Mouse (Mus musculus) left cerebral cortex, adult 18-20 months (tissue): ENCODE results near the gene BC051142. TPM values are rescaled to one million over a fixed set of nuclear protein-coding genes. Genes with fewer than 3 reads are reported as not detected.
"Not testable (repeated sequence)": the region's sequence is repeated elsewhere in the genome, so short reads cannot be mapped to it uniquely, and the experiment has no call there.

Source experiments
- DNase-seq, 2 experiments: peaks; one replicate each; pipeline ENCODE4 v3.0.0; 2021 to 2022; ENCODE audit warnings: low spot score in 2 of 2, mixed read lengths in 1 of 2
- total RNA-seq, 2 experiments: library from RNA; stranded (reverse); gene quantifications; 2 replicates each; pipeline ENCODE4 v1.2.3; 2021

Gene BC051142
- total RNA-seq, 2 experiments from 2014 or later: 2.1 to 4.4 TPM

- DNase-seq: not testable (repeated sequence)
Observed at GRCm38 (mm10) chr17:34497726-34498125, 99.1 kb downstream of the BC051142 start.

DNA sequence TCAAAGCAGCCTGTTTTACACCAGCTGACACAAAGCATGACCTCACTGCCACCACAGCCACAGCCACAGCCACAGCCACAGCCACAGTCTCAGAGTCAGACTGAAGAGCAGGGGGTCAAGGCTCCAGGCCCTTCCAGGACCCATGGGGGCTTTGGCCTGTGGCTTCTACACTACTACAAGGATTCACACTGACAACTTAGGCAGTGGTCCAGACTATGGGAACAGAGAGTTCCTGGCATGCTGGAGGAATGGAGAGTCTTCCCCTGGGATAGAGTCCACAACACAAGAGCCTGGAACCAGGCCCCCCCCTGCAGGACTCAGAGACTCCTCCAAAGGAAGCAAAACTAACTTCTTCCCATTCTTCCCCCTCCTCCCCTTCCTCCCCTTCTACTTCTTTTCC, 109.0 kb downstream of the BC051142 start:
- no peak for DNase-seq

Other genes with a start within 250 kb of the BC051142 start
- 1 to 10 TPM; 2.2 to 2.7 TPM for gene H2-DMb1, start 245.7 kb upstream of the BC051142 start, total RNA-seq
- 1 to 10 TPM; 3.1 to 3.2 TPM for gene Tap1, start 211.3 kb upstream of the BC051142 start, total RNA-seq
- 1 to 10 TPM; 2.6 to 2.8 TPM for gene Psmb9, start 211.1 kb upstream of the BC051142 start, total RNA-seq
- 1 to 10 TPM; 4.6 to 5.5 TPM for gene Psmb8, start 201.1 kb upstream of the BC051142 start, total RNA-seq
- 10 to 100 TPM; 10.7 to 11.7 TPM for gene Tap2, start 195.3 kb upstream of the BC051142 start, total RNA-seq
- gene H2-Ob, start 159.9 kb upstream of the BC051142 start, total RNA-seq: under 1 TPM; 0.40 to 0.44 TPM
- 1 to 10 TPM; 3.2 to 5.2 TPM for gene H2-Ab1, start 141.1 kb upstream of the BC051142 start, total RNA-seq
- gene H2-Aa, start 111.0 kb upstream of the BC051142 start, total RNA-seq: 1 to 10 TPM; 4.5 to 5.9 TPM
- gene H2-Eb1, start 93.0 kb upstream of the BC051142 start, total RNA-seq: 1 to 10 TPM; 4.0 to 6.0 TPM
- gene H2-Eb2, start 73.2 kb upstream of the BC051142 start, total RNA-seq: not detected
- gene Btnl2, start 44.0 kb upstream of the BC051142 start, total RNA-seq: under 1 TPM; 0.63 to 0.68 TPM
- not detected for gene Btnl1, start 21.7 kb upstream of the BC051142 start, total RNA-seq
- gene Btnl4, start 78.5 kb downstream of the BC051142 start, total RNA-seq: not detected
- not detected for gene Btnl6, start 118.5 kb downstream of the BC051142 start, total RNA-seq
- 1 to 10 TPM; 6.1 to 9.0 TPM for gene Notch4, start 165.4 kb downstream of the BC051142 start, total RNA-seq
- gene Gpsm3, start 191.0 kb downstream of the BC051142 start, total RNA-seq: 1 to 10 TPM; 2.5 to 3.0 TPM
- gene Pbx2, start 192.4 kb downstream of the BC051142 start, total RNA-seq: 10 to 100 TPM; 58.4 to 64.5 TPM
- gene Ager, start 199.0 kb downstream of the BC051142 start, total RNA-seq: under 1 TPM; 0.45 to 0.58 TPM
- gene Rnf5, start 204.9 kb downstream of the BC051142 start, total RNA-seq: 10 to 100 TPM; 74.2 to 75.9 TPM
- 100 to 1,000 TPM; 165 to 169 TPM for gene Agpat1, start 205.4 kb downstream of the BC051142 start, total RNA-seq
- gene Egfl8, start 217.2 kb downstream of the BC051142 start, total RNA-seq: 1 to 10 TPM; 3.2 to 3.4 TPM
- 10 to 100 TPM; 43.6 to 47.2 TPM for gene Ppt2, start 229.7 kb downstream of the BC051142 start, total RNA-seq
- 100 to 1,000 TPM; 131 to 147 TPM for gene Prrt1, start 230.7 kb downstream of the BC051142 start, total RNA-seq
- 10 to 100 TPM; 11.4 to 14.3 TPM for gene Fkbpl, start 245.9 kb downstream of the BC051142 start, total RNA-seq
- gene Atf6b, start 248.3 kb downstream of the BC051142 start, total RNA-seq: 10 to 100 TPM; 60.1 to 63.2 TPM